Mouse (Mus musculus) megakaryocyte, embryonic 14.5 days (primary cell): Measurements from ENCODE around the gene B430306N03Rik. TPM values are rescaled to one million over a fixed set of nuclear protein-coding genes. Genes with fewer than 3 reads are reported as not detected.
A peak's percentile ranks its signal among the peaks of the same experiment; 100 is the strongest.
"Not testable (repeated sequence)": the region's sequence is repeated elsewhere in the genome, so short reads cannot be mapped to it uniquely, and the experiment has no call there.

Experiments
- H3K27me3 ChIP-seq: replicated peaks from 2 replicates; pipeline ENCODE3; 2012; ENCODE audit warnings: inconsistent platforms
- H3K36me3 ChIP-seq: replicated peaks from 2 replicates; pipeline ENCODE3; 2012; ENCODE audit warnings: low read length, inconsistent platforms, mixed read lengths
- H3K4me1 ChIP-seq: 2 replicates; pipeline ENCODE4 v1.6.1; 2012; ENCODE audit warnings: inconsistent platforms
- H3K4me3 ChIP-seq: replicated peaks from 2 replicates; pipeline ENCODE3; 2012; ENCODE audit warnings: moderate library complexity, mild to moderate bottlenecking, inconsistent platforms
- H3K9me3 ChIP-seq: 2 replicates; pipeline ENCODE4 v1.6.1; 2012; ENCODE audit warnings: inconsistent platforms
- FLI1 ChIP-seq: IDR thresholded peaks from 2 replicates; pipeline ENCODE4 v1.6.1; 2012; ENCODE audit warnings: low read length, inconsistent platforms, mixed read lengths
- GATA1 ChIP-seq: IDR thresholded peaks from 3 replicates; pipeline ENCODE4 v1.6.1; 2012; ENCODE audit warnings: mixed read lengths, low read length, inconsistent platforms, borderline replicate concordance
- polyA plus RNA-seq: library from polyadenylated mRNA; stranded (reverse); fragments of >175 nt; gene quantifications from 2 replicates; pipeline ENCODE4 v1.2.3, GENCODE M21; 2012; ENCODE audit warnings: low replicate concordance; ENCODE audit not compliant: insufficient read depth

Gene B430306N03Rik
- polyA plus RNA-seq, 1 experiment = 0.94 TPM

DNA sequence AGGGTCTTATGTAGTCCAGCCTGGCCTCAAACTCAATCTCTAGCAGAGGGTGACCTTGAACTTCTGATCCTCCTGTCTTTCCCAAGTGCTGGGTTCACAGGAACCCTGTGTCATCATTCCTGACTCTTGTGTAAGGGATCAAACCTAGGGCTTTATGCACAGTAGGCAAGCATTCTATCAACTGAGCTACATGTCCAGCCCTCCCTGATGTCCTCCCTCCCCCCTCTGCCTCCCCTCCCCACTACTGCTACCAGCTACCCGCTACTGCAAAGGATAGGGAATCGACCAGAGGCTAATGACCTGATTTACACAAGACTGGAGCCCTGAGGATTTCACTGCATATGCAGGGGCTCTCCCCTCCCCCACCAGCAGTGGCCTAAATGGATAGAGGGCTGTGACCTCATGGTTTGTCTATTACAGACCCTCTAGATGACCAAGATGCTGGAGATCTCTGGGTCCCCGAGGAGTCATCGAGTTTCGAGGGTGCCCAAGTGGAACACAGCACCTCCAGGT lies 34.8 kb downstream of the B430306N03Rik start:
- TF ChIP-seq GATA1 (no peak), FLI1 (no peak)
- Histone ChIP-seq H3K36me3 (peaks cover 27% of the 10 kb centered on the region), H3K9me3 (no peaks in the 10 kb centered on the region), H3K27me3 (no peaks in the 10 kb centered on the region), H3K4me3 (no peak overlapping the region), H3K4me1 (peaks cover 91% of the 10 kb centered on the region)

DNA sequence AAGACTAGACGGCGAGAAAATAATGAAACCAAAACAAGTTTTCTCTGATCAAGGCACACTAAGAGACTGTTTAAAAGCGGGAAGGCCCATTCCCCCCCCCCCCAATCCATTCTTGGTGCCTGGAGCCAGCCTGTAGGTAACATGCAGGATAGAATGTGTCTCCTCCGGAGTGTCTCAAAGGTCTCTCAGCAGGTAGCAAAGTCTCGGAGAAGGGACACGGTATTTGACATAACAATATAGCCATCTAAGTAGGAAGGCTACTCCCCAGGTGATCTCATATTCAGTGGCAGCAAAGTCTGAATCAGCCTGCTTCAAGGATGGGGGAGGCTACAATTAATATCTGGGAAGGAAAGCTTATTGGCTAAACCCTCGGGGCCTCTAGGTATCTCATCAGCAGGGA lies 37.0 kb downstream of the B430306N03Rik start:
- H3K4me3 ChIP-seq = peak overlapping the region; percentile 18
- peaks cover 35% of the 10 kb centered on the region for H3K36me3 ChIP-seq
- not testable (repeated sequence) for H3K27me3 ChIP-seq, H3K9me3 ChIP-seq
- peaks cover 90% of the 10 kb centered on the region for H3K4me1 ChIP-seq

DNA sequence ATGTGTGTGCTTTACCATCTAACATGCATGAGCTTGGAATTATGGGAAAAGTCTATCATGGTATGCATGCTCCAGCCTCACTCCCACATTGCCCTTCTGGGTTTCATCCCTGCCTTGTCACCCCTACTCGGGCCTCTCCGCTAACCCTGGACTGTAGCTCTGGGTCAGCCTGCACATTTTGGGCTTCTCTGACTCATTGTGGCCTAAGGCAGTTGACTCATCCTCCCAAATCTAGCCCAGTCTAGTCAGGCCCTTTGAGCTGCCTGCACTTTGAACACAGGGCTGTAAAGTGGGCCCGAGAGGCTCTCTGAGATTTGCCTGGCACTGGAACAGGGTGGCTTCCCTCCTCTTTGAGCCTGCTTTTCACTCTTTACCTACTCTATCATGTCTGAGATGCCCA lies 39.9 kb downstream of the B430306N03Rik start:
- peak overlapping the region; percentile 44 for H3K4me3 ChIP-seq
- H3K27me3 ChIP-seq = no peaks in the 10 kb centered on the region
- H3K36me3 ChIP-seq = peaks cover 36% of the 10 kb centered on the region
- no peak for TF ChIP-seq GATA1
- TF ChIP-seq FLI1 = no peak
- H3K9me3 ChIP-seq = no peaks in the 10 kb centered on the region
- H3K4me1 ChIP-seq = peaks cover 93% of the 10 kb centered on the region

DNA sequence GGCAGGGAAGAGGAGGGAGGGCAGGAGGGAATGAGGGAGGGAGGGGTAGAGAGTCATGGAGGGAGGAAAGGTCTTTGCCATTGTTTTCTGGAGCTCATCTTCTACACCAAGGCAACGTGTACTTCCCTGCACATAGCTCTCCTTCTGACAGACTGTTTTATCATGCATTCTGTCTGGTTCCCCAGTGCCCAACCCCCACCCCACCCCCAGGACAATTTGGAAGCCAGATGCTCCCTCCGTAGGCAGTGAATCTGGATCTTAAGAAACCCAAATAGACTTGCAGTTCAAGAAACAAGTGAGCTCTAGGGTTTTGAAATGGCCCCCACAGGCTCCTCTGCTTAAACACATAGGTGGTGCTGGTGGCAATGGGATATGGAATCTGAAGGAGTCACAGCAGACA lies 42.0 kb downstream of the B430306N03Rik start:
- Histone ChIP-seq H3K4me3 (peak overlapping the region; percentile 3), H3K4me1 (peaks cover 94% of the 10 kb centered on the region), H3K36me3 (peaks cover 39% of the 10 kb centered on the region), H3K9me3 (no peaks in the 10 kb centered on the region), H3K27me3 (no peaks in the 10 kb centered on the region)
- no peak for TF ChIP-seq GATA1
- TF ChIP-seq FLI1 = no peak

DNA sequence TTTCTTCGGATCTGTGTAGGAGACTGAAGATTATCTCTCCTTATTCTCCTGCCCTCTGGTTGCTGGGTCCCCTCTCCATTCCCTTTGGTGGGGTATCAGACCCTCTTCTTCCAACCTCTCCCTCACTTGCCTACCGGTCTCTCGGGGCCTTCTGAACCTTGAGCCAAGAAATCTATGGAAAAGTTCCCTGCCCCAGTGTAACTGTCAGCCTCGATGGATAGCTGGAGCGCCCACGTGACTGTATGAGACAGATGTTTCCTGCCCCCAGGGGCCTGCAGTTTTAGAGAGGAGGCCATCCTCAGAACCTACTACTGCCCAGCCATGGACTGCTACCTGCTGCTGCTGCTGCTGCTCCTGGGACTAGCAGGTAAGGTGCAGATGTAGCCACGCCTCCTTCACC lies 43.7 kb downstream of the B430306N03Rik start, which contains the start of gene Treml1:
Gene Treml1, plus strand, starts transcription at position 301 of the 400 bp plus-strand sequence.
- H3K36me3 ChIP-seq = peaks cover 52% of the 10 kb centered on the region
- H3K4me1 ChIP-seq = peaks cover 94% of the 10 kb centered on the region
- H3K27me3 ChIP-seq = no peaks in the 10 kb centered on the region
- no peaks in the 10 kb centered on the region for H3K9me3 ChIP-seq
- peak within 1 kb of the TSS; percentile 93 for H3K4me3 ChIP-seq
- TF ChIP-seq FLI1 (no peak), GATA1 (no peak)

DNA sequence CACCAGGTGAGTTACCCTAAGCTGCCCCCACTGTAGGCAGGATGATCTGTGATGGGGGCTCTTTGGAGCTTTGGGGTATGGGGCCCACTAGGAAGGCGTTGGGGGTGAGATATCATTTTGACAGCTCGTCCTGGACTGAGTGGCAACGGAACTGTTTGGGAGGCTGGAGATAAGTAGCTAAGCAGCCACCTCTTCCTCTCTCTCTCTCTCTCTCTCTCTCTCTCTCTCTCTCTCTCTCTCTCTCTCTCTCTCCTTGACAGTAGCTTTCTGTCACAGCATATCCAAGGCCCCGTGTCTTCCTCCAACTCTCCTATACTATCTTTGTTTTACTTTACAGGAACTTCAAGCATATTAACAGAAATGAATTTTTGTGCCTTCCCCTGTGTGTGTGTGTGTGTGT lies 44.5 kb downstream of the B430306N03Rik start:
- Histone ChIP-seq H3K4me1 (peaks cover 96% of the 10 kb centered on the region), H3K36me3 (peaks cover 60% of the 10 kb centered on the region)
- no peak for TF ChIP-seq GATA1
- no peak for TF ChIP-seq FLI1

DNA sequence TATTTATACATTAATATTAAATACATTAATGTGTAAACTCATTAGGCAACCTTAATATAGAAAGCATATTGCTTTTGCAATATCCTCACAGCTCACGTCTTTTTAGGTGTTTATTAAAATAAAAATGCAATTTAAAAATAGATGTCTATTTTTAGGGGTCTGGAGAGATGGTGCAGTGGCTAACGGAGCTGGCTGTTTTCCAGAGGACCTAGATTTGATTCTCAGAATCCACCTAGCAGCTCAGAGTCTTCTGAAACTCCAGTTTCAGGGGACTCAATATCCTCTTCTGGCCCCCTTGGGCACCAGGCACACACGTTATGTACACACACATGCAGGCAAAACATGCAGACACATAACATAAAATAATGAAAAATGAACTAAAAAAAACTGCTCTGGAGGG lies 46.4 kb downstream of the B430306N03Rik start:
- peak overlapping the region; percentile 84 for H3K4me3 ChIP-seq
- TF ChIP-seq FLI1 = no peak
- TF ChIP-seq GATA1 = no peak
- peaks cover 96% of the 10 kb centered on the region for H3K4me1 ChIP-seq
- no peaks in the 10 kb centered on the region for H3K9me3 ChIP-seq
- peaks cover 76% of the 10 kb centered on the region for H3K36me3 ChIP-seq
- H3K27me3 ChIP-seq = no peaks in the 10 kb centered on the region

More for the DNA sequence above, 44.5 kb downstream of the B430306N03Rik start:
- Histone ChIP-seq H3K27me3 (no peaks in the 10 kb centered on the region), H3K9me3 (no peaks in the 10 kb centered on the region), H3K4me3 (peak overlapping the region; percentile 93)

DNA sequence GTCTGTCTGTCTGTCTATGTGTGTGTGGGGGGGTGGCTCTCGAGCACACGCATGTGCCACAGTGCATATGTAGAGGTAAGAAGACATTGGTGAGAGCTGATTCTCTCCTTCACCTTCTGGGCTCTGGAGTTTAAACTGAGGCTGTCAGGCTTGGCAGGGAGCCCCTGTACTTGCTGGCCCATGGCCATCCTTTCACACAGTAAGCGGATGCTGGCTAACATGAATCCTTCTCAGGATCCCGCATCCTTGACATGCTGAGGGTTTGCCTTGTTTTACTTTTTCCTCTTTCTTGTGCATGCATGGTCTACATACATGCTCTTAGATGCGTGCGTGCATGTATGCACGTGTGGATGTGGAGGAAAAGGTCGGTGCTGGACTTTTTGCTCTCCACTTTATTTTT lies 47.0 kb downstream of the B430306N03Rik start:
- Histone ChIP-seq H3K4me1 (peaks cover 96% of the 10 kb centered on the region), H3K4me3 (peak overlapping the region; percentile 84), H3K27me3 (no peaks in the 10 kb centered on the region), H3K36me3 (peaks cover 78% of the 10 kb centered on the region), H3K9me3 (no peaks in the 10 kb centered on the region)
- TF ChIP-seq GATA1 (no peak), FLI1 (no peak)

DNA sequence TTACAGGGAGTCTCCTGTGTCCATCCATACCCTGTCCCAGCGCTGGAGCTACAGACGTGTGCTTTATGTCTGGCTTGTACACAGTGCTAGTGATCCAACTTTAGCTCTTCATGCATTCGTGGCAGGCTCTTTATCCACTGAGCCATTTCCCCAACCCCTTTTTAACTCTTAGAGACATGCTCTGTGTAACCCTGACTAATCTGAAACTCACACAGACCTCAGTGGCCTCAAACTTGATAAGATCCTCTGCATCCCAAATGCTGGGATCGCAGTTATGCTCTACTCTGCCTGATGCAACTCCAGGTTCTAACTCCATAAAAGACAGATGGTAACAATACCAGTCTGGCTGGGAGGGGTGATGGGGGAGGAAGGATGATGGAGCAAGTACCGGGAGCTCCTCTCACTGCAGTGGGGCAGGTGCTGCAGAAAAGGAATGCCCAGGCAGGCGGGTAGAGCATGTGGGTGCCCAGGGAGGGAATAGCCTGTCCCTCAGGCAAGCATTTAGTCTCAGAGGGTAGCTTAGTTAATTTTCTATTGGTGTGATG lies 47.6 kb downstream of the B430306N03Rik start:
- TF ChIP-seq FLI1 (no peak), GATA1 (no peak)
- Histone ChIP-seq H3K9me3 (no peaks in the 10 kb centered on the region), H3K4me1 (peaks cover 96% of the 10 kb centered on the region), H3K27me3 (no peaks in the 10 kb centered on the region), H3K4me3 (peak overlapping the region; percentile 84), H3K36me3 (peaks cover 79% of the 10 kb centered on the region)

DNA sequence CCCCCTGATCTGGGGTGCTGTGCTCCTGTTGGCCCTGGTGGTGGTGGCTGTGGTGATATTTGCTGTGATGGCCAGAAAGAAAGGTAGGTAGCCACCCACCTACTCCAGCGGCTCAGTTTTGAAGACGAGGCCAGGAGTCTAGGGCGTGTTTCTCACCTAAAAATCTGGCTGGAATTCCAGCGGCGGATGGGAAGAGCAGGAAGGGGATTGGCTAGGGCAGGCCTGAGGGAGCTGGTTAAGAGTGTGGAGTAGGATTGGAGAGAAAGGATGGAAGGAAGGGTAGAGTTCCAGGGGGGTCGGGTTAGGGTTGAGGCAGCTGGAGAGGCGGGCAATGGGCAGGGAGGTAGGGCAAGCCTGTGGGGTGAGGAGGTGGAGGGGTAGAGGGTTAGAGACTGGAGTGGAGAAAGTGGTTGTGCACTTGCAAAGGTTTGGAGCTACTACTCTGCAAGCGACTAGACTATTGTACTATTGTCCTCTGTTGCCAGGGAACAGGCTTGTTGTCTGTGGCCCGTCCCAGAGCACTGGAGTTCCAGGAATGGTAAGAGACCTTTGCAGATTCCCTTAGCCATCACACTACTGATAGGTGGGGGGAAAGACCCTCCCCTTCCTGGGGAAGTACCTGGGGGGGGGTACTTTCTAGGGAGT lies 49.7 kb downstream of the B430306N03Rik start:
- Histone ChIP-seq H3K9me3 (no peaks in the 10 kb centered on the region), H3K4me1 (peaks cover 81% of the 10 kb centered on the region), H3K36me3 (peaks cover 97% of the 10 kb centered on the region), H3K27me3 (no peaks in the 10 kb centered on the region), H3K4me3 (no peak overlapping the region)
- TF ChIP-seq FLI1 (no peak), GATA1 (no peak)
